Mouse (Mus musculus) stomach, postnatal 0 days (tissue): ENCODE measurements around the gene Gm45140.

Experiments
- CTCF ChIP-seq: IDR thresholded peaks from 2 replicates; pipeline ENCODE4 v1.5.1; 2016; ENCODE audit warnings: antibody characterized with exemption, low read depth, mild to moderate bottlenecking, moderate library complexity
- EP300 ChIP-seq: optimal IDR thresholded peaks from 2 replicates; pipeline ENCODE3; 2016; ENCODE audit warnings: antibody characterized with exemption

DNA sequence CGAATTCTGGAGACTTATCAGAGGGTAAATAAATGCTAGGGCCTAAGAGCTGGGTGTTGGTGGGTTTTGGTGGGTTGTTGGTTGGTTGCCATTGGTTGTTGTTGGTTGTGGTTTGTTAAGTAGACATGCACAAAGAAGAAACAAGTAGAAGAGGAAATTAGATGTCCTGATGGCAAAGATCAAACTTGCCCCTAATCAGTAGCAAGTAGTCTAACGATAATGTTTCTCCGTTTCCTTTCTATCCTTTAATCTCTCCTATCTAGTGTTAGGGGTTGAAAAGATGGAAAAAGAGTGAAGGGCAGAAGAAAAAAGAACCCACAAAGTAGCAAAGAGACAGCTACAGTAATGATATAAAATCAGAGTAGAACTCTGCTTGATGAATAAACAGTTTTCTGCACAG, 91.0 kb downstream of the Gm45140 start:
- TF ChIP-seq CTCF (no peak), EP300 (no peak)
